Mouse (Mus musculus) CH12.LX (cell line): ENCODE results near the gene Fam20c.

Experiments used
- CTCF ChIP-seq, 2 experiments: IDR thresholded peaks in 1 of 2; conservative IDR thresholded peaks in 1 of 2; 2 replicates each; pipeline ENCODE4 v1.5.1; 2011 to 2012; ENCODE audit warnings: low read depth in 2 of 2, low read length in 2 of 2, improper control_type of control experiment in 1 of 2, inconsistent platforms in 1 of 2, mild to moderate bottlenecking in 1 of 2, moderate library complexity in 1 of 2
- EP300 ChIP-seq: IDR thresholded peaks from 2 replicates; pipeline ENCODE4 v1.6.1; 2011; ENCODE audit warnings: low read length, improper control_type of control experiment
- HCFC1 ChIP-seq: IDR thresholded peaks from 2 replicates; pipeline ENCODE4 v1.6.1; 2012; ENCODE audit warnings: low read depth, mild to moderate bottlenecking, inconsistent platforms, low read length, improper control_type of control experiment
- MAFK ChIP-seq: IDR thresholded peaks from 2 replicates; pipeline ENCODE4 v1.6.1; 2011; ENCODE audit warnings: low read length, improper control_type of control experiment; ENCODE audit not compliant: insufficient replicate concordance
- MAZ ChIP-seq: IDR thresholded peaks from 2 replicates; pipeline ENCODE4 v1.6.1; 2012; ENCODE audit warnings: low read depth, mild to moderate bottlenecking, inconsistent platforms, low read length, improper control_type of control experiment, moderate library complexity
- MEF2A ChIP-seq: IDR thresholded peaks from 2 replicates; pipeline ENCODE4 v1.6.1; 2014; ENCODE audit warnings: low read depth, mild to moderate bottlenecking, inconsistent platforms, low read length, improper control_type of control experiment, borderline replicate concordance
- NRF1 ChIP-seq: IDR thresholded peaks from 2 replicates; pipeline ENCODE4 v1.6.1; 2014; ENCODE audit warnings: low read depth, mild to moderate bottlenecking, inconsistent platforms, low read length, improper control_type of control experiment, moderate library complexity
- POLR2A ChIP-seq: IDR thresholded peaks from 2 replicates; pipeline ENCODE4 v1.6.1; 2011; ENCODE audit warnings: low read depth, mild to moderate bottlenecking, improper control_type of control experiment, low read length
- USF1 ChIP-seq: IDR thresholded peaks from 2 replicates; pipeline ENCODE4 v1.6.1; 2014; ENCODE audit warnings: low read depth, mild to moderate bottlenecking, inconsistent platforms, low read length, improper control_type of control experiment
- USF2 ChIP-seq: conservative IDR thresholded peaks from 2 replicates; pipeline ENCODE4 v1.6.1; 2011; ENCODE audit warnings: low read depth, low read length, improper control_type of control experiment
- ZKSCAN1 ChIP-seq: IDR thresholded peaks from 2 replicates; pipeline ENCODE4 v1.6.1; 2012; ENCODE audit warnings: low read depth, inconsistent platforms, low read length, improper control_type of control experiment, borderline replicate concordance

DNA sequence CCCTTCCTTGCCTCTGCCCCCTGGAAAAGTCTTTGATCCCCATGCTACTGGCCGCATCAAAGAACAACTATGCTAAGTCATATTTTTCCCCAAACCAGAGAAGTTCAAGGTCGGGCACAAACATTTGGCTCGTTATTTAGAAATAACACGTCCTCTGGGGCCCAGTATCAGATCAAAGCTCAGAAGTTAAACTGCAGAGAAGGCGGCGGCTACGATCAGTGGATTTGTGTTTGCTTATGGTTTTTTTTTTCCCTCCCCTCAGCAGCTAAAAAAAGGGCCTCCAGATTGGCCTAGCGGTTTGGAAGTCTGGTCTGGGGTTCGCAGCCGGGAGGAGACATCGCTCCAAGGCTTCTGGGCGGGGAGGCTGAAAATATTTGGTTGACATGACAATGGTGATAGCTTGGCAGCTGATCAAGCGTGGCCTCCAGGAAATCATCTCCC is 103.5 kb downstream of the Fam20c start:
- TF ChIP-seq USF1, result no peak
- no peak for TF ChIP-seq POLR2A
- no peak for TF ChIP-seq CTCF (conservative IDR thresholded peaks at IDR 0.05 in 1 of 2, IDR thresholded peaks at IDR 0.05 in 1 of 2; ENCODE audit: low read depth in 2 of 2, low read length in 2 of 2)
- no peak for TF ChIP-seq EP300
- TF ChIP-seq HCFC1, result no peak
- TF ChIP-seq ZKSCAN1, result no peak
- no peak for TF ChIP-seq MAFK
- no peak for TF ChIP-seq USF2
- TF ChIP-seq MEF2A, result no peak
- TF ChIP-seq NRF1, result no peak
- TF ChIP-seq MAZ, result no peak
